Mouse (Mus musculus): ENCODE measurements around the gene Zfp37.
"Not testable (repeated sequence)": the region's sequence is repeated elsewhere in the genome, so short reads cannot be mapped to it uniquely, and the experiment has no call there.

The Zfp37 gene

GRCm38 (mm10) chr4:62210035-62210434 is 20.8 kb downstream of the Zfp37 start:
- DNase-seq (ENCODE audit: low read depth, low spot score), result no peak

- DNase-seq (ENCODE audit: low read depth, low spot score), result peak; percentile 53
Observed at GRCm38 (mm10) chr4:62208696-62209380, 22.0 kb downstream of the Zfp37 start.

GRCm38 (mm10) chr4:62207851-62208695 is 22.8 kb downstream of the Zfp37 start:
- peak; percentile 97 for DNase-seq (ENCODE audit: low read depth, low spot score)

GRCm38 (mm10) chr4:62199923-62200529 is 30.8 kb downstream of the Zfp37 start:
- no peak for DNase-seq (ENCODE audit: low read depth, low spot score)

GRCm38 (mm10) chr4:62188778-62189177 is 42.1 kb downstream of the Zfp37 start:
- DNase-seq (ENCODE audit: low read depth, low spot score), result no peak

GRCm38 (mm10) chr4:62177282-62177681 is 53.6 kb downstream of the Zfp37 start:
- DNase-seq (ENCODE audit: low read depth, low spot score), result peak; percentile 46

- DNase-seq (ENCODE audit: low read depth, low spot score), result no peak
Observed at GRCm38 (mm10) chr4:62174471-62174870, 56.4 kb downstream of the Zfp37 start.

GRCm38 (mm10) chr4:62167636-62168035 is 63.2 kb downstream of the Zfp37 start:
- DNase-seq (ENCODE audit: low read depth, low spot score), result not testable (repeated sequence)

- no peak for DNase-seq (ENCODE audit: low read depth, low spot score)
Observed at GRCm38 (mm10) chr4:62158401-62158800, 72.4 kb downstream of the Zfp37 start.

- no peak for DNase-seq (ENCODE audit: low read depth, low spot score)
Observed at GRCm38 (mm10) chr4:62150811-62151210, 80.0 kb downstream of the Zfp37 start, which contains the start of gene Mup21. Gene Mup21, minus strand, starts transcription at chr4:62150863.
